Mouse (Mus musculus) gastrocnemius, adult 2 months (tissue): ENCODE results near the gene Slc31a1. TPM values are rescaled to one million over a fixed set of nuclear protein-coding genes. Genes with fewer than 3 reads are reported as not detected.
A peak's percentile ranks its signal among the peaks of the same experiment; 100 is the strongest.

Source experiments
- DNase-seq: peaks from one replicate; pipeline ENCODE4 v3.0.0; 2022
- H3K27ac ChIP-seq: fragments of 200-600 bp; 2 replicates; pipeline ENCODE4 v1.8.1; 2022; ENCODE audit warnings: mild to moderate bottlenecking
- H3K4me3 ChIP-seq: fragments of 200-600 bp; 2 replicates; pipeline ENCODE4 v1.8.1; 2022; ENCODE audit warnings: mild to moderate bottlenecking, moderate library complexity
- CTCF ChIP-seq: fragments of 200-600 bp; IDR thresholded peaks from 2 replicates; pipeline ENCODE4 v1.8.1; 2022; ENCODE audit warnings: antibody characterized with exemption, mild to moderate bottlenecking, moderate library complexity
- intact Hi-C: fragments of 180-260 bp; cut with DNase I; formaldehyde crosslinking; loops from one replicate; pipeline ENCODE4 v1.15.1; 2025
- total RNA-seq, 2 experiments: library from RNA; stranded (reverse); gene quantifications; 2 replicates each; pipeline ENCODE4 v1.2.3; 2021

Slc31a1 gene
- total RNA-seq, 2 experiments from 2014 or later = 9.7 to 12.0 TPM

- no peak for TF ChIP-seq CTCF
- no peak for DNase-seq
- H3K4me3 ChIP-seq = no peak overlapping the region
- H3K27ac ChIP-seq = peak overlapping the region; percentile 79; the same call in 1 of the 2 replicates
- intact Hi-C loops = no loop called here
Measured at GRCm38 (mm10) chr4:62425891-62426290, 65.4 kb downstream of the Slc31a1 start.

GRCm38 (mm10) chr4:62427978-62428758, 67.6 kb downstream of the Slc31a1 start:
- Histone ChIP-seq H3K4me3 (no peak overlapping the region), H3K27ac (peak overlapping the region; percentile 79; the same call in 1 of the 2 replicates)
- intact Hi-C loops = no loop called here
- DNase-seq = no peak
- TF ChIP-seq CTCF = no peak

GRCm38 (mm10) chr4:62429616-62430015, 69.1 kb downstream of the Slc31a1 start:
- H3K4me3 ChIP-seq = no peak overlapping the region
- TF ChIP-seq CTCF = no peak
- intact Hi-C loops = no loop called here
- no peak overlapping the region for H3K27ac ChIP-seq
- no peak for DNase-seq

GRCm38 (mm10) chr4:62430678-62431077, 70.2 kb downstream of the Slc31a1 start:
- H3K27ac ChIP-seq = no peak overlapping the region
- no peak for TF ChIP-seq CTCF
- no peak overlapping the region for H3K4me3 ChIP-seq
- DNase-seq = no peak
- intact Hi-C loops = no loop called here

- no peak for DNase-seq
- intact Hi-C loops = no loop called here
- no peak for TF ChIP-seq CTCF
Measured at GRCm38 (mm10) chr4:62431522-62431921, 71.0 kb downstream of the Slc31a1 start.

GRCm38 (mm10) chr4:62433939-62434870, 73.7 kb downstream of the Slc31a1 start:
- TF ChIP-seq CTCF = no peak
- no peak overlapping the region for H3K27ac ChIP-seq
- H3K4me3 ChIP-seq = no peak overlapping the region
- no peak for DNase-seq
- intact Hi-C loops = no loop called here

More at GRCm38 (mm10) chr4:62431522-62431921, 71.0 kb downstream of the Slc31a1 start:
- H3K4me3 ChIP-seq = no peak overlapping the region
- H3K27ac ChIP-seq = no peak overlapping the region

- Histone ChIP-seq H3K27ac (no peak within 1 kb of the TSS), H3K4me3 (no peak within 1 kb of the TSS)
- TF ChIP-seq CTCF = no peak
- intact Hi-C loops = no loop called here
- DNase-seq = no peak
Measured at GRCm38 (mm10) chr4:62435081-62435480, 74.6 kb downstream of the Slc31a1 start, which contains the start of gene Rnf183. Gene Rnf183 (minus strand): TSS chr4:62435252.

GRCm38 (mm10) chr4:62437256-62437778, 76.8 kb downstream of the Slc31a1 start:
- intact Hi-C loops = no loop called here
- no peak for DNase-seq
- no peak for TF ChIP-seq CTCF
- H3K4me3 ChIP-seq = no peak overlapping the region
- no peak overlapping the region for H3K27ac ChIP-seq

GRCm38 (mm10) chr4:62437871-62438270, 77.3 kb downstream of the Slc31a1 start:
- no peak for TF ChIP-seq CTCF
- DNase-seq = no peak
- H3K4me3 ChIP-seq = no peak overlapping the region
- intact Hi-C loops = no loop called here
- H3K27ac ChIP-seq = no peak overlapping the region

- TF ChIP-seq CTCF = no peak
- intact Hi-C loops = no loop called here
- Histone ChIP-seq H3K27ac (no peak overlapping the region), H3K4me3 (no peak overlapping the region)
- DNase-seq = no peak
Measured at GRCm38 (mm10) chr4:62439793-62440192, 79.3 kb downstream of the Slc31a1 start.

- TF ChIP-seq CTCF = no peak
- Histone ChIP-seq H3K4me3 (no peak overlapping the region), H3K27ac (no peak overlapping the region)
- intact Hi-C loops = no loop called here
- peak; percentile 30 for DNase-seq
Measured at GRCm38 (mm10) chr4:62440544-62440943, 80.0 kb downstream of the Slc31a1 start.

GRCm38 (mm10) chr4:62440986-62441385, 80.5 kb downstream of the Slc31a1 start:
- H3K27ac ChIP-seq = no peak overlapping the region
- H3K4me3 ChIP-seq = no peak overlapping the region
- no peak for DNase-seq
- intact Hi-C loops = no loop called here
- no peak for TF ChIP-seq CTCF

Other genes starting within 250 kb of the Slc31a1 start
- gene Mup21, start 209.9 kb upstream of the Slc31a1 start, total RNA-seq = not detected
- gene Zfp37, start 129.7 kb upstream of the Slc31a1 start, total RNA-seq = 1 to 10 TPM; 1.2 to 1.3 TPM
- 1 to 10 TPM; 5.8 to 8.9 TPM for gene Slc31a2, start 98.2 kb upstream of the Slc31a1 start, total RNA-seq
- 10 to 100 TPM; 12.6 TPM for gene Fkbp15, start 179 bp upstream of the Slc31a1 start, total RNA-seq
- gene Cdc26, start 47.9 kb downstream of the Slc31a1 start, total RNA-seq = 10 to 100 TPM; 46.8 to 50.0 TPM
- gene Prpf4, start 48.1 kb downstream of the Slc31a1 start, total RNA-seq = 10 to 100 TPM; 15.8 to 17.5 TPM
- gene Rnf183, start 74.5 kb downstream of the Slc31a1 start, total RNA-seq = not detected
- gene Wdr31, start 110.2 kb downstream of the Slc31a1 start, total RNA-seq = under 1 TPM; 0.26 to 0.28 TPM
- not detected for gene Bspry, start 119.3 kb downstream of the Slc31a1 start, total RNA-seq
- gene Hdhd3, start 142.7 kb downstream of the Slc31a1 start, total RNA-seq = 1 to 10 TPM; 1.3 to 1.6 TPM
- gene Alad, start 159.2 kb downstream of the Slc31a1 start, total RNA-seq = 10 to 100 TPM; 21.7 to 32.8 TPM
- gene Pole3, start 164.3 kb downstream of the Slc31a1 start, total RNA-seq = 10 to 100 TPM; 15.5 to 18.5 TPM
- gene 4933430I17Rik, start 164.6 kb downstream of the Slc31a1 start, total RNA-seq = under 1 TPM in 1 of 2 experiments, not detected in 1; 0.17 TPM
- gene Rgs3, start 199.1 kb downstream of the Slc31a1 start, total RNA-seq = 10 to 100 TPM in 1 of 2 experiments, 1 to 10 TPM in 1; 8.6 to 10.3 TPM